Mouse (Mus musculus): ENCODE data around the gene Cntn2. TPM values are rescaled to one million over a fixed set of nuclear protein-coding genes. Genes with fewer than 3 reads are reported as not detected.

Gene Cntn2
- 10 to 100 TPM; 60.4 to 71.0 TPM for total RNA-seq (2021)

- peak; percentile 80 to 89 for DNase-seq (ENCODE audit: low spot score in 2 of 2)
- intact Hi-C loops (cut with DNase I) = no loop called here
These were observed at the start of gene Cntn2 for GRCm38 (mm10) chr1:132542762-132543306. Cntn2 (minus strand) TSS chr1:132543256.

- intact Hi-C loops (cut with DNase I) = no loop called here
- DNase-seq (ENCODE audit: low spot score in 2 of 2) = peak in 1 of 2 experiments; percentile 38
These were observed 49.1 kb upstream of the Cntn2 start for GRCm38 (mm10) chr1:132592145-132592544.

GRCm38 (mm10) chr1:132591399-132591930 is 48.4 kb upstream of the Cntn2 start:
- intact Hi-C loops (cut with DNase I) = no loop called here
- peak in 1 of 2 experiments; percentile 67 for DNase-seq (ENCODE audit: low spot score in 2 of 2)

GRCm38 (mm10) chr1:132586679-132587201 is 43.7 kb upstream of the Cntn2 start:
- no peak for DNase-seq (ENCODE audit: low spot score in 2 of 2)
- intact Hi-C loops (cut with DNase I) = no loop called here

- intact Hi-C loops (cut with DNase I) = no loop called here
- DNase-seq (ENCODE audit: low spot score in 2 of 2) = no peak
These were observed 42.3 kb upstream of the Cntn2 start for GRCm38 (mm10) chr1:132585376-132585775.

- intact Hi-C loops (cut with DNase I) = no loop called here
- DNase-seq (ENCODE audit: low spot score in 2 of 2) = peak in 1 of 2 experiments; percentile 42
These were observed 40.0 kb upstream of the Cntn2 start for GRCm38 (mm10) chr1:132582998-132583604.

- intact Hi-C loops (cut with DNase I) = no loop called here
These were observed 39.1 kb upstream of the Cntn2 start for GRCm38 (mm10) chr1:132581845-132582839.

GRCm38 (mm10) chr1:132580063-132580462 is 37.0 kb upstream of the Cntn2 start:
- no peak for DNase-seq (ENCODE audit: low spot score in 2 of 2)
- intact Hi-C loops (cut with DNase I) = no loop called here

More at GRCm38 (mm10) chr1:132581845-132582839, 39.1 kb upstream of the Cntn2 start:
- no peak for DNase-seq (ENCODE audit: low spot score in 2 of 2)

- no peak for DNase-seq (ENCODE audit: low spot score in 2 of 2)
- intact Hi-C loops (cut with DNase I) = no loop called here
These were observed 33.8 kb upstream of the Cntn2 start for GRCm38 (mm10) chr1:132576845-132577244.

GRCm38 (mm10) chr1:132572851-132573250 is 29.8 kb upstream of the Cntn2 start:
- DNase-seq (ENCODE audit: low spot score in 2 of 2) = no peak
- intact Hi-C loops (cut with DNase I) = no loop called here

- DNase-seq (ENCODE audit: low spot score in 2 of 2) = no peak
- intact Hi-C loops (cut with DNase I) = no loop called here
These were observed 28.6 kb upstream of the Cntn2 start for GRCm38 (mm10) chr1:132571613-132572012.

GRCm38 (mm10) chr1:132570906-132571305 is 27.9 kb upstream of the Cntn2 start:
- DNase-seq (ENCODE audit: low spot score in 2 of 2) = no peak
- intact Hi-C loops (cut with DNase I) = no loop called here

GRCm38 (mm10) chr1:132570068-132570780 is 27.2 kb upstream of the Cntn2 start:
- DNase-seq (ENCODE audit: low spot score in 2 of 2) = no peak
- intact Hi-C loops (cut with DNase I) = no loop called here

GRCm38 (mm10) chr1:132569516-132569915 is 26.5 kb upstream of the Cntn2 start:
- DNase-seq (ENCODE audit: low spot score in 2 of 2) = peak in 1 of 2 experiments; percentile 54
- intact Hi-C loops (cut with DNase I) = no loop called here

GRCm38 (mm10) chr1:132567336-132568125 is 24.5 kb upstream of the Cntn2 start:
- peak in 1 of 2 experiments; percentile 60 for DNase-seq (ENCODE audit: low spot score in 2 of 2)
- intact Hi-C loops (cut with DNase I) = no loop called here

GRCm38 (mm10) chr1:132565766-132566165 is 22.7 kb upstream of the Cntn2 start:
- peak in 1 of 2 experiments; percentile 49 for DNase-seq (ENCODE audit: low spot score in 2 of 2)
- intact Hi-C loops (cut with DNase I) = no loop called here

- intact Hi-C loops (cut with DNase I) = no loop called here
These were observed 21.9 kb upstream of the Cntn2 start for GRCm38 (mm10) chr1:132564946-132565345.

GRCm38 (mm10) chr1:132562337-132562795 is 19.3 kb upstream of the Cntn2 start:
- DNase-seq (ENCODE audit: low spot score in 2 of 2) = no peak
- intact Hi-C loops (cut with DNase I) = no loop called here

More at GRCm38 (mm10) chr1:132564946-132565345, 21.9 kb upstream of the Cntn2 start:
- no peak for DNase-seq (ENCODE audit: low spot score in 2 of 2)
